Mouse (Mus musculus) cerebellum, adult 9-10 months (tissue): ENCODE results near the gene Copa.

Experiments
- DNase-seq: peaks from one replicate; pipeline ENCODE4 v3.0.0; 2022

The Copa gene

DNA sequence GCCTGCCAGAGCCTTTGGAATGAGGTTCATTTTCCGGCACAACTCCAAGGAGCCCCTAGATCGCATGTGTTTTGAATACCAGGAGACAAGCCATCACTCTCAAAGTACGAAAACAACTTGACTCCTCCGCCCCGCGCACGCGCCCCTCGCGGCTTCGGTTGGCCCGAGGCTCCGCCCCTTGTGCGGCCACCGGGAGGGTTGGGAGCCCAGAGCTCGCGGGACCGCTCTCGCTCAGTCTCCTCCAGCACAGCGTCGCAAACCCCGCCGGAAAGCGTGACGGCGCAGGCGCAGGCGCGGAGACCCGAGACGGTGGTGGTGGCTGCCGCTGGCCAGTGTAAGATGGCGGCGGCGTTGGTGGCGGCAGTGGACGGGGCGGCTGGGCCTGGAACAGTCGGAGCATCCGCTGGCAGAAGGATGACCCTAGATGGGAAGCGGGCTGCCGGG is 65.5 kb downstream of the Copa start, which contains the start of gene Dcaf8:
TSS of gene Dcaf8 (plus strand) at position 250 of the 444 bp plus-strand sequence.
- peak; percentile 96 for DNase-seq

DNA sequence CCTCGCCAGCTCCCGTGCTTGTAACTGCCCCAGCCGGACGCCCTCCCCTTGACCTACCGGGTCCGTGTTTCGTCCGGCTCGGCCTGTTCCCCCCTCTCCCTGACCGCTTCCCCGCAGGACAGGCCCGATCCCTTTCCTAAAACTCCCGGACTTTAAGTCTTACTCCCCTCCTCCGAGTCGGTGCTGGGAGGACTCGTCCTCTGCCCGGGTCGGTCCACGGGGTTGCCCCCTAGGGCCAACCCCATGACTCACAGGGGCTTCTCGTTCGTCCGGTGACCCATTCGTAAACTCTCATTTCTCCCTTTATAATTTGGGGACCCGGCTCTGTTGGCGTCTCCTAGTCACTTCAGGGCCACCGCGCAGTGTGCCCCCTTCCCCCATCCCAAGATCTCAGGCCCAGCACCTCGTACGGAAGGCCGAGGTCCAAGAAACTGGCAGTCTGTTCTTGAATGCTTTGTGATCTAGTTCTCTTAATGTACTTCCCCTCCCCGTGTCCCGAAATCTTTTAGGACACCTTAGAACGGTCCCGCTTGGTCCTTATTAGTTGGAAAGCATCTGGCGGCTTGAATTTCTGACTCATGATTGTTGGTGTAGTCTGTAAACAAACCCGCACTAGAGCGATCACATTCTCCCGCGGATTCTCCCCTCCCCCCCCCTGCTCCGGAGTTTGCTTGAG is 66.1 kb downstream of the Copa start:
- peak; percentile 67 for DNase-seq

DNA sequence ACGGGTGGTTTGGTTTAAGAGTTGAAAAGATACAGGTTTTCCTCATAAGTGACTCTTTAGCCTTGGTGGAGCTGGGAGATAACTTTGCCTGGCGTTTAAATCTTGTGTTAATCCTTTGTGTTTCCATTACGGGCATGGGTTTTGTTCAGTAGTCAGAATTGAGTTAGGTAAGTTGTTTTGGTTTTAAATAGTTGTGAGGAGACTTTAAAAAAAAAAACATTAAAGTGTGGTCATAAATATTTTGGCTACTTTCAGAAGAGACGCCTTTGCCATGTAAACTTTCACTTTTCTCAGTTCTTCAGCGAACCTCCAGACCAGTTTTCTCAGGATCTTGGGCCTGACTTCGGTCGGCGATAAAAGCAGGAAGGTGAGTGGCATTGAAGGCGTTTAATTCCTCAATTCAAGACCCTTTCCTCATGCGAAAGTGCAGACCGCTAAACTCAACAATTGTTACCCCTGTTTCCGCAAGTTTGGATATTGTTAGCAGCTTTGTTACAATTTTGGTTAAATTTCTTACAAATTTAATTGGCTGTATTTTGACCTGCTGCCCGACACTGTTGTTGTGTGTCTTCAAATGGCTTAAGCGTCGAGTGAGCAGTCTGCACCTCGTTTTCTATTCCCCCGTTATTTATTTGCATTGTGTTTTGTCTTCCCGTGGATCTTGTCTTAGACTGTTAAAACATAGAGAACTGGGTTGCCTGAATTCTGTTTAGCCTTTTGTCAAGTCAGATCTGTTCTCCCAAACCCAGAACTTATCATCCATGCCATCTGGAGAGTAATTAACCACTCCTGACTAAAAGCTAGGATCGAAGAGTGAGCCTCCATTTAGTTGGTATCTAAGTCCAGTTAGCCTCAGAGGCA is 66.9 kb downstream of the Copa start:
- DNase-seq = no peak

DNA sequence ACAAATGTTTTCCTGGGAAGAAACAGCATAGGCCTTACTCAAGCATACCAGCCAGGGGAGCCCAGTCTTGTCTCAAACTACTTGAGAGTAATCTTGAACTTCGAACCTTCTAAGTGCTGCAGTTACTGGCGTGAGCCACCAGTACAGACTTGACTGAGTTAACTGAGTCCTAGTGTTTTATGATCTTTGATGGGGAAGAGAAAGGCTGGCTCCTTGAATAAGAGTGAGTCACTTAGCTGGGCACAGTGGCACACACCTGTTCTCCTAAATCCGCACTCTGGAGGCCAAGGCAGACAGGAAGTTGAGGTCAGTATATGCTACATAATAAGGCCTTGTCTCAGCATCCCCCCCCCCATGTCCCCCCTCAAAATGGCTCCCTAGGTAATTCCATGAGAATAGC is 72.2 kb downstream of the Copa start:
- DNase-seq = no peak

DNA sequence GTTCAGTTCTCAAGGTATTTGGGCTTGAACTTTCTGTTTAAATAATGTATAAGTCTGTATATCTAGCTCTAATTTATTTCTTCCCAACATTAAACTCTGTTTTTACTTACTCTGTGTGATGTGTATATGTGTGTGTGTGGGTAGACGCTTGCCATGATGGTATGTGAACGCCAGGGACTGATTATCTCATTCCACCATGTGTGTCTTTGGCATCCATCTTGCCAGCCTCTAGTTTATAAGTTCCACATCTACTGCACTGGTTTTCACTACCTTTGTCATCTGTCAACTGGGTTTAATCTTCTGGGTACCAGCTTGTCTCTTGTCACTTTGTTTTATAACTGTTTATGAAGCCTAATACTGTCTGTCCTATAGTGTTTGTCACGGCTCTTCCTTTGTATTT is 73.2 kb downstream of the Copa start:
- no peak for DNase-seq

DNA sequence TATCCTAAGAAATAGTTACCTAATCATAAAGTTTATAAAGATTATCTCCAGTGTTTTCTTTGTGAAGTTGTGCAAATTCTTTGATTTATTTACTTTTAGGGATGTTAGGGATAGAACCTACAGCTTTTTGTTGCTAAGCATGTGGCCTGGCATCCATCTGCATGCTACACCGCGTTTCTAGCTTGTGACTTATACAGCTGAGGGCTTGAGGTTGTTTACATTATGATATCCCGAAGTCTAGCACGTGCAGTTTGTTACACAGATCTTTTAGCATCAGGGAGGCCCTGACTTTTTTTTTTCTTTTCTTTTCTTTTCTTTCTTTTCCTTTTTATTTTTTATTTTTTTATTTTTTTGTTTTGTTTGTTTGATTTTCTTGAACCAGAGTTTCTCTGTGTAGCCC is 77.6 kb downstream of the Copa start:
- no peak for DNase-seq

DNA sequence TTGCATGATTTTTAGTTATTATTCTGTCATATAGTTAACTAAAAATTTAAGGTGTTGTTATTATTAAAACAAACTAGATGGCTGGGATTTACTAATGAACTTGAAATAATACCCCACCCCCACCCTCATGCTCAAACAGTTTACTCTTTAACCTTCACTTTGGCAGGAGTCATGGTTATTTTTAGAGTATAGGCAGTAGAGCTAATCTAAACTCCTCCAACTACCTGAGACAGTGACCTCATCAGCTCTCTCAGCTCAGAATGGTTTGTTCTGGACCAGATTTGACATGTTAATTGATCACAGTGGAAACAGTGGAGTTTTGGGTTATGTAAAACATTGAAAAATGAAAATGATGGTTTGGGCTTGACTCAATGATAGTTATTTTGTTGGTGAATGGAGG is 78.2 kb downstream of the Copa start:
- DNase-seq = no peak

DNA sequence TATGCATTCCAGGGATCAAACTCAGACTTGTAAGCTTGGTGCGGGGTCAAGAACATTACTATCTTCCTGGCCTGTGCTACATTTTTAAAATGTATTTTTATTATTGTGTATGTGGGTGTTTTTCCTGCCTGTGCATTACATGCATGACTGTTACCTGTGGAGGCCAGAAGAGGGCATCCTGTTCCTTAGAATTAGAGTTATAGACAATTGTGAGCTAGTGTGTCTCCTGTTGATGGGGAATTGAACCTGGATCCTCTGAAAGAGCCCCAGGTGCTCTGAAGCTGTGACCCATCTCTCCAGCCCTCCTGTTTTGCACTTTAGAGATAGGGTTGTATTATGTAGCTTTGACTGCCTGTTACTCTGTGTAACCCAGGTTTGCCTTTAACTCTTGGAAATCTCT is 79.7 kb downstream of the Copa start:
- DNase-seq = peak; percentile 81

DNA sequence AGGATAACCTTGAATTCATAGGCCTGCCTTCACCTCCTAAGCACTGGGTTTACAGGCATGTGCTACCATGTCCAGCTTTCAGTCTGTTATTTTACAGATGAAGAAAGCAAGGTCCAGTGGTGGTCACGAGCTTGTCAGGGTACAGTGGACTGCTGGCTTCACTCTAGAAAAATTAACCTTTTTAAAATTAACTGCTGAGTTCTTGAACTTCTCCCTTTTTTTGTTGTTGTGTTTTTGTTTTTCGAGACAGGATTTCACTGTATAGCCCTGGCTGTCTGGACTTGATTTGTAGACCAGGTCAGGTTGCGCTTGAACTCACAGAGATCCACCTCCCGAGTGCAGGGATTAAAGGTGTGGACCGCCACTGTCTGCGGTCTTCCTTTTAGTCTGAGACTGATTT is 80.6 kb downstream of the Copa start:
- no peak for DNase-seq

DNA sequence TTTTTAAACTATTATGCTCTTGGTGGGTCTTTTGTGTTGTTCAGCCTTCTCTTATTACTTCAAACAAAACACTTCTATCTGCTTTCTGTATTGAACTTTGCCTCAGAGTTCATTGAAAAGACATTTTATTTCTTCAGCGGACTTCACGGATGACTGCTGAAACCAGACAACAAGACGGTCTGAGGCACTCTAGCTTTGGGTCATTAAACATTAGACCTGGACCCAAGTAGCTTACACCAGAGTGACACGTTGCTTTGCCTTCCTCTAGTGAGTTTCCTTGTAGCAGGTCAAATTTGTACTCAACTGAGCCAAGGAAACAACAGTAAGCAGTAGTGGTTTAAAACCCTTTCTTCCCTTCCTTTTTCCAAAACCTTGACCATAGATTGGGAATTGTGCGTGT is 85.6 kb downstream of the Copa start:
- no peak for DNase-seq

DNA sequence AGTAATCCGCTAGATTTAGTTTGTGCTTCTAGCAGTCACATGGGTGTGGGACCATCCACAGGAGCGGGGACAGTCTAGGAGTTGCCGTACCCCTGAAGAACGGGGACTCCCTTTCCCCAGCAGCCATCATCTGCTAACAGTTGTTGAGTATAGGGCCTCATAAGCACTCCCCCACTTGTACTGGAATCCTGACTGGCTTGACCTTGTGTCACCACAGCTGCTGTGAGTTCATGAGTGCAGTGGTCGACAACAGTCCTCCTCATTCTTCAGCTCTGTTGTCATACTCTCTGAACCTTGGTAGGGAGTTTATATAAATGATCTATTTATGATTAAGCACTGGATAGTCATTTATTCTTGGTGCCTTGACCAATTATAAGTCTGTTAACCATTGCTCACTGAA is 87.5 kb downstream of the Copa start:
- no peak for DNase-seq
